Mouse (Mus musculus) induced T-regulatory cell, adult 2 months (primary cell): Measurements from ENCODE around the gene Dab2.

Experiments
- DNase-seq: peaks from one replicate; pipeline ENCODE4 v3.0.0-alpha.2; 2012; ENCODE audit warnings: low read depth

Gene Dab2

GRCm38 (mm10) chr15:6393624-6394023 lies 94.0 kb downstream of the Dab2 start:
- DNase-seq: no peak

- DNase-seq: no peak
These were observed 98.6 kb downstream of the Dab2 start for GRCm38 (mm10) chr15:6398211-6398610.

GRCm38 (mm10) chr15:6398881-6399280 lies 99.3 kb downstream of the Dab2 start:
- no peak for DNase-seq

DNA sequence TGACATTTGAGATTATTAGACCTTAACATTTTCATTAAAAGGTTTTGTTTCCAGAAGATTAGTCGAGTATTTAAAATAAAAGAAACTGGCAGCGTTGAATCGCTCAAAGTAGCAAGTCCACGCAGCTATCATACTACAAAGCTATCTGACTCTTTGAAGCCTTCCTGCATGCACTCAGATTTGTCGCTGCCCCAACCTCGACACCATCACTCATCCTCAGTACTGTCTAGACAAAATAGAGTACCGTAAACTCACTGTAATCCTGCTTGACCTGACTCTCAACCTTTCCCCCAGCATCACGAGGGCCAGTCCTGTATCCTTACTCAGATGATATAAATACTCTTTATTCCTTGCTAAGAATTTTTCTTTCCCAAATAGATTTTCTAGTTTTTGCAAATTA lies 100.5 kb downstream of the Dab2 start:
- no peak for DNase-seq

DNA sequence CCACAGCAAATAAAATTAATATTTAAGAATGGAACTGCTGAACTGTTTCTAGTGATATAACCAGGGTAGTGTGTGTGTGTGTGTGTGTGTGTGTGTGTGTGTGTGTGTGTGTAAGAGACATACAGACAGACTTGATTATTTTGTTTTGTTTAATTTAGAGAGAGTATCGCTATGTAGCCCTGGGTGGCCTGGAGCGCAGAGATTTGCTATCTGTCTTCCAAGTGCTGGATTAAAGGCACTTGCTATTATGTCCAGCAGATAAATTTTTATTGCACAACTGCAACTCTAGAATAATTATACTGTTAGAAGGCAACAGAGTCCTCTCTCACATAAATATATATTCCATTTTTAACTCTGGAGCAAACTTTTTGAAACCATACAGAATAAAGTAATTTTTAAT lies 102.8 kb downstream of the Dab2 start:
- DNase-seq: no peak

DNA sequence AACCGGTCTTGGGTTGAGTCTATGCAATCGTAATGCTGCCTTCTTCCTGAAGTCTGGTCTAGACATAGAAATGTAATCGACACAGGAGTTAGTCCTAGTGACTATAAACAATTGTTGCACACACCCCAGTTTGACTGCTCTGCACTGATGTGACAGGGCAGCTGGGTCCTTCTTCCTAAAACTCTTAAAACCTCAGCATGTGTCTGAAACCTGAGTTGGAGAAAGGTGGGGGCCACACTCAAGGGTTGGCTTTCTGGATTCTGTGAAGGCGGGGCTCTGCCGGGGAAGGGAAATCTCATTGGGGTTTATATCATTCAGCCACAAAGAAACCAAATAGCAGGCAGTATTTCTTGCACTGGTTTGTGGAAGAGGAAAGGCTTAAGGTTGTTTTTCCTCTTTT lies 104.6 kb downstream of the Dab2 start:
- DNase-seq: no peak

GRCm38 (mm10) chr15:6406771-6407170 lies 107.2 kb downstream of the Dab2 start:
- DNase-seq: no peak

DNA sequence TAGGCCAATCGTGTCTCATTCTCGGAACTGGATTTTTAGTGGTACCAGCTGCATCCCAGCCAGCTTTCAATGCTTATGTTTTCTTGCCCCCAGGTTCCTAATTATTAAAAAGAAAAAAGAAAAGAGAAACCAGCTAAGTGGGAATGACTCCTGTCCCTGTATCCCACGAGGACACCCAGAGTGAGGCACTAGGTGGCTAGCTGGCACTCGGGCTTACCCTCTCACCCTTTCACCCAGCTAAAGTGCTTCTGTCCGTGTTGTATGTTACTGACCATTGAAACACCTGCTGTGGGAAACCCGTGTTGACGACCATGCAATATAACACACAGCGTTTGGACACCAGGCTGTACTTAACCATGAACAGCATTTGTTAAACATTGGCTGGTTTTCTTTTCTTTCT lies 109.4 kb downstream of the Dab2 start:
- no peak for DNase-seq

- no peak for DNase-seq
These were observed 110.6 kb downstream of the Dab2 start for GRCm38 (mm10) chr15:6410161-6410560.

GRCm38 (mm10) chr15:6411334-6411733 lies 111.7 kb downstream of the Dab2 start:
- no peak for DNase-seq

DNA sequence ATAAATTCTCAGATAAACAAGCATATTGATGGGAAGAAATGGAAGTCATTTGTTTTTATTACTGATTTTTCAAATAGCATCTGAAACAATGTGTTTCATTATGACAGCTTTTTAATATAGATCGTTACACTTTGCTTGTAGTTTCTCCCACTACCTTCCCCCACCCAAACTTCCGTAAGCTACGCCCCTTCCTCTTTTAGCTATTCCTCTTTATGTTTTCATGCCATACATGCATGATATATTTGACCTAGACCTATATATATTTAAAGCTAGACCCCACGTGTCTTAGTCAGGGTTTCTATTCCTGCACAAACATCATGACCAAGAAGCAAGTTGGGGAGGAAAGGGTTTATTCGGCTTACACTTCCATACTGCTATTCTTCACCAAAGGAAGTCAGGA lies 115.7 kb downstream of the Dab2 start:
- no peak for DNase-seq

- DNase-seq: no peak
These were observed 132.2 kb downstream of the Dab2 start for GRCm38 (mm10) chr15:6431777-6432176.

DNA sequence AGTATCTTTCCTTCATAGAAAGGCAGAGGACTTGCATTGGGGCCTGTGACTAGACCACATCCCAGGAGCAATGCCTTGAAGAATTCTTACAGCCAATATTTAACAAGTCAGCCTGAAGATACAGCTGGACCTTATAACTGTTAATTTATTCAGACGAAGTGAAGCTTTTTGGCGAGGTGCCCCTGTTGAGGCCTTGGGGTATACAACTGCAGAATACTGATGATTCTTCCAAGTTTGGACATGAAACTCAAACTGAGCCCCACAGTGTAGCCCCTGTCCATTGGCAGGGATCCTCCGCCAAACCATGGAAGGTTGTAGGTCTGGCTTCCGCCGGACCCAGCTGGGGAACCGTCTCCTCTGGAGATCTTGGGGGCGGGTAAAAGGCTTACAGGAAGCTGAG lies 132.8 kb downstream of the Dab2 start:
- DNase-seq: no peak

GRCm38 (mm10) chr15:6435281-6435680 lies 135.7 kb downstream of the Dab2 start:
- DNase-seq: no peak

- DNase-seq: peak; percentile 50
These were observed 136.2 kb downstream of the Dab2 start for GRCm38 (mm10) chr15:6435773-6436172.

DNA sequence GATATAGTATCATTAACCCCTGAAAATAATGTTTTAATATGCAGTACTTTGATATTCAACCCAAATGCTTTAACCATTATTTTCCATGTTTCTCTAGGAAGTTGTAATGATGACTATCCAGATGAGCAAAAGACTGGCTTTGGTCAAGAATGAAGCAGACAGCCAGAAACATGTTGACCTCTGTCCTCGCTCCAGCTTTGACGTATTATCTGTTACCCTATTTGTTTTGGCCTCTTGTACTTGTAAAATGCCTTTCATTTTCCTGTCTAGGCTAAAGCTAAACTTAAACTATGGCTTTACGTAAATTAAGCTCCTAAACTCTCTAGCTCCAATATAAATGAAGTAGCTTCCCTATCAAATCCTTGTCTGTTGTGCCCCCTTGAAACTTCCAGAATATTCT lies 139.1 kb downstream of the Dab2 start:
- DNase-seq: no peak

DNA sequence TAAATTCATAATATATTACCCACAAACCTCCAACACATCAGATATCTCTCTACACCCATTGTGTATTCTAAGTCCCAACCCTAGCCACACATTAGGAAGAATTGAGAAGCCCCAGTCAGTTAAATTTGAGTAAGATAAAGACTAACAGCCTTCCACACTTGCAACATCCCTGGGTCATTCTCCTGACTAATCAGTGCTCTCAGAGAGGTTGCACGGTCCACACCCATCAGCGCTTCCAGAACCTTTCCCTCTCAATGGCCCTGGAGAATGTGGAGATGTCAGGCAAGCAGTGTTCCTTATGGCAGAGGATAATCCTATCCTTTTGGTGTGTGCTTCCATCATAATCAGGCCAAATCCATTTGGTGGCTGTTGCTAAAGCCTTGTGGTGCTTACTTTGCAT lies 144.9 kb downstream of the Dab2 start:
- DNase-seq: no peak

DNA sequence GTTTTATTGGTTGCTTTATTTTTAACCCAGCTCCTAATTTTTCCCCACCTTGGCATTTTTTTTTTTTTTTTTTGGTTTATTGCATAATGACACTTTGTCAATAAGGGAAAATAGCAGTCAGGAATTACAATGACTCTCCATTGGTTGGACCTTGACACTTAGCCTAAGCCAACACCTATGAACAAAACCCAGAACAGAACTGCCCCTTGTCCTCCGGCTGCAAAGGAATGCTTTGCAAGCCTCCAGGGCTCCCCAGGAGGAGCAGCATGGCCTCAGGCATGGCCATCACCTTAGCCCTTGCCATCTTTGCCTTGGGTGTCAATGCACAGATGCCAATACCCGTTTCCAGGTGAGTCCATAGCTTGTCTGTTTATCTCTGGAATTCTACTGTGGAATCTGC lies 145.5 kb downstream of the Dab2 start, which contains the start of gene C9:
Gene C9, plus strand, starts transcription at position 193 of the 400 bp plus-strand sequence.
- DNase-seq: no peak

GRCm38 (mm10) chr15:6446181-6446580 lies 146.6 kb downstream of the Dab2 start:
- DNase-seq: no peak

GRCm38 (mm10) chr15:6448892-6449291 lies 149.3 kb downstream of the Dab2 start:
- DNase-seq: no peak

GRCm38 (mm10) chr15:6454461-6454860 lies 154.9 kb downstream of the Dab2 start:
- no peak for DNase-seq

- no peak for DNase-seq
These were observed 161.8 kb downstream of the Dab2 start for GRCm38 (mm10) chr15:6461381-6461780.

DNA sequence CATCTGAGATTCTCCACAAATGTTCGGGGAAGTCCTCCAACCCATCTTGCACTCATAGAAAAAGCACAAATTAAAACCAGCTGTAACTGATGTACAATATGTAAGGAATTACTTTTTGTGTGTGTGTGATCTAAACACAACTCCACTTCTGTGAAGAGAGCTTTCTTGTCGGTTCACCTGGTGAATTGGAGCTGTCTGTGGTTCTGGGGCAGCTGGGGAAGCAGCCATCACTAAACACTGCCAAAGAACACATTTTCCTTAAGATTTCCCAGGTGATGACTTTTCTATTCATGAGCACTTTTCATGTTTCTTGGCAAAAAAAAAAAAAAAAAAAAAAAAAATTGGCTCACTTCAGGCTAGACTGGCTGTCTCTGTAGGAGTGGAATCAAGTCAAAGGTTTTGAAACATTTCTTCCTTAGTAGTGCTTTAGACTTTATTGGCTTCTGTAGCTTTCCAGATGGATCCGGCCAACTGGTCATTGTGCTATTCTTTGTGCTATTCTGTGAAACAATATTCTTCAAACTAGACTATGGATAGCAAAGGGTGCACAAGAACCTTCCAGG lies 163.9 kb downstream of the Dab2 start:
- no peak for DNase-seq

DNA sequence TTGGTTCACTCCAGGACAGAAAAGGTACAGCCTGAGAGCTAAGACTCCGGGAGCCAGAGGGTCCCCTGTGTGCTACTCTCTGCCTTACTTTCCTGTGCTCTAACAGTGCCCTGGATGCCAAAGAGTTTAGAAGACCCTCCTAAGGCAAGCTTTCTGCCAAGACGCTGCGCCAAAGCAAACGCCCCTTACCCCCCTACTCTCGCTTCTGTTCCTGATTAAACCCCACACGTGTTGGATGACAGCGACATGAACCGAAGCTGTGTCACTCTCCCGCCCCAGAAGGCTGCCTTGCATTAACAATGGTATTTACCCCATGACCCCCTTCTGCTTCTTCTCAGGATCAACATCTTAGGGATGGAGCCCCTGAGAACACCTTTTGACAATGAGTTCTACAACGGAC lies 167.4 kb downstream of the Dab2 start:
- no peak for DNase-seq

DNA sequence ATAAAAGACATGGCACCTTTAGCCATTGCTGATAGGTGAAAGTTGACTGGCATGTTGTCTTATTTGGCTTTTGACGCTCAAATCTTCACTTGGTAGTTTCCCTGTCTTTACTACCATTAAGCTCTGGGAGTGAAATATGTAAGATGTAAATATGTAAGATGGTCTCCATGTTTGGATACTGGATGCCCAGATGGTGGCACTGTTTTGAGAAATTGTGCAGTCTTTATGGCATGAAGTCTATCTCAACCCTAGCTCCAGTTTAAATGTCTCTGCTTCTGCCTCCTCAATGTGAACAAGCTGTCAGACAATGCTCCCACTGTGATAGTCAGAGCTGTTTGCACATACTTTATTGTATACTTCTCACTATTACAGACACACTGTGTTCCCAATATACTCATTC lies 169.3 kb downstream of the Dab2 start:
- DNase-seq: peak; percentile 35
